Mouse (Mus musculus) thymus, adult 18-20 months (tissue): ENCODE results near the gene Stk40.

Experiments
- DNase-seq, 2 experiments: peaks; one replicate each; pipeline ENCODE4 v3.0.0; 2022; ENCODE audit warnings: mixed read lengths in 2 of 2

Gene Stk40

GRCm38 (mm10) chr4:126130502-126130901 is 26.7 kb downstream of the Stk40 start:
- no peak for DNase-seq

GRCm38 (mm10) chr4:126131290-126132121 is 27.7 kb downstream of the Stk40 start:
- no peak for DNase-seq

- no peak for DNase-seq
Observed at GRCm38 (mm10) chr4:126132636-126133264, 29.0 kb downstream of the Stk40 start.

GRCm38 (mm10) chr4:126134236-126134635 is 30.5 kb downstream of the Stk40 start:
- DNase-seq = no peak

- no peak for DNase-seq
Observed at GRCm38 (mm10) chr4:126134639-126135038, 30.9 kb downstream of the Stk40 start.

- no peak for DNase-seq
Observed at GRCm38 (mm10) chr4:126137773-126138172, 34.0 kb downstream of the Stk40 start.

GRCm38 (mm10) chr4:126141021-126141420 is 37.3 kb downstream of the Stk40 start:
- DNase-seq = no peak

- no peak for DNase-seq
Observed at GRCm38 (mm10) chr4:126145396-126145795, 41.6 kb downstream of the Stk40 start.

- DNase-seq = no peak
Observed at GRCm38 (mm10) chr4:126146974-126147532, 43.3 kb downstream of the Stk40 start.

- DNase-seq = peak; percentile 26
Observed at GRCm38 (mm10) chr4:126147533-126148160, 43.9 kb downstream of the Stk40 start, which contains the start of gene Eva1b. Gene Eva1b (plus strand): TSS chr4:126147744.

GRCm38 (mm10) chr4:126148161-126148961 is 44.6 kb downstream of the Stk40 start:
- DNase-seq = peak; percentile 64 to 68

- DNase-seq = peak in 1 of 2 experiments; percentile 21
Observed at GRCm38 (mm10) chr4:126149041-126149676, 45.4 kb downstream of the Stk40 start.

GRCm38 (mm10) chr4:126149798-126150197 is 46.0 kb downstream of the Stk40 start:
- DNase-seq = no peak

- no peak for DNase-seq
Observed at GRCm38 (mm10) chr4:126150297-126150948, 46.7 kb downstream of the Stk40 start.

GRCm38 (mm10) chr4:126150949-126151320 is 47.2 kb downstream of the Stk40 start:
- DNase-seq = no peak

GRCm38 (mm10) chr4:126151701-126152440 is 48.1 kb downstream of the Stk40 start:
- DNase-seq = no peak

- DNase-seq = no peak
Observed at GRCm38 (mm10) chr4:126152864-126153263, 49.1 kb downstream of the Stk40 start.

- no peak for DNase-seq
Observed at GRCm38 (mm10) chr4:126155183-126155582, 51.4 kb downstream of the Stk40 start.

GRCm38 (mm10) chr4:126155869-126156268 is 52.1 kb downstream of the Stk40 start:
- DNase-seq = no peak

- DNase-seq = no peak
Observed at GRCm38 (mm10) chr4:126156617-126157016, 52.9 kb downstream of the Stk40 start.

- DNase-seq = no peak
Observed at GRCm38 (mm10) chr4:126157562-126157961, 53.8 kb downstream of the Stk40 start.
